Mouse (Mus musculus): Measurements from ENCODE around the gene F7. TPM values are rescaled to one million over a fixed set of nuclear protein-coding genes. Genes with fewer than 3 reads are reported as not detected.
"Not testable (repeated sequence)": the region's sequence is repeated elsewhere in the genome, so short reads cannot be mapped to it uniquely, and the experiment has no call there.

The F7 gene
- total RNA-seq, 2 experiments from 2014 or later = 0.49 TPM; not detected in 1

- no peak overlapping the region for H3K4me3 ChIP-seq
- peak; percentile 36 to 63 for DNase-seq (ENCODE audit: extremely low spot score in 1 of 2, low spot score in 2 of 2)
- TF ChIP-seq CTCF (IDR thresholded peaks at IDR 0.05) = no peak
- H3K27ac ChIP-seq = no peak overlapping the region
- intact Hi-C loops (cut with DNase I) = loop anchor here (1.0 kb wide), 1 partner anchor 77 kb away; the partner anchor contains the start of genes Cul4a and Pcid2
Observed at GRCm38 (mm10) chr8:13028482-13028881, 2.6 kb downstream of the F7 start.

- Histone ChIP-seq H3K4me3 (no peak overlapping the region), H3K27ac (no peak overlapping the region)
- intact Hi-C loops (cut with DNase I) = no loop called here
- no peak for TF ChIP-seq CTCF (IDR thresholded peaks at IDR 0.05)
- peak in 1 of 2 experiments; percentile 35 for DNase-seq (ENCODE audit: extremely low spot score in 1 of 2, low spot score in 2 of 2)
Observed at GRCm38 (mm10) chr8:13036346-13036812, 10.5 kb downstream of the F7 start.

GRCm38 (mm10) chr8:13037015-13037414, 11.2 kb downstream of the F7 start, which contains the start of gene F10:
Gene F10 (plus strand): TSS chr8:13037308.
- Histone ChIP-seq H3K27ac (no peak within 1 kb of the TSS), H3K4me3 (no peak within 1 kb of the TSS)
- TF ChIP-seq CTCF (IDR thresholded peaks at IDR 0.05) = no peak
- intact Hi-C loops (cut with DNase I) = no loop called here
- DNase-seq (ENCODE audit: extremely low spot score in 1 of 2, low spot score in 2 of 2) = no peak

GRCm38 (mm10) chr8:13037569-13037968, 11.7 kb downstream of the F7 start:
- intact Hi-C loops (cut with DNase I) = no loop called here
- Histone ChIP-seq H3K27ac (no peak overlapping the region), H3K4me3 (no peak overlapping the region)
- DNase-seq (ENCODE audit: extremely low spot score in 1 of 2, low spot score in 2 of 2) = no peak
- TF ChIP-seq CTCF (IDR thresholded peaks at IDR 0.05) = no peak

GRCm38 (mm10) chr8:13039054-13039453, 13.2 kb downstream of the F7 start:
- DNase-seq (ENCODE audit: extremely low spot score in 1 of 2, low spot score in 2 of 2) = no peak
- TF ChIP-seq CTCF (IDR thresholded peaks at IDR 0.05) = no peak
- no peak overlapping the region for H3K27ac ChIP-seq
- H3K4me3 ChIP-seq = no peak overlapping the region
- intact Hi-C loops (cut with DNase I) = no loop called here

GRCm38 (mm10) chr8:13041459-13041858, 15.6 kb downstream of the F7 start:
- intact Hi-C loops (cut with DNase I) = no loop called here
- no peak for TF ChIP-seq CTCF (IDR thresholded peaks at IDR 0.05)
- no peak for DNase-seq (ENCODE audit: extremely low spot score in 1 of 2, low spot score in 2 of 2)

DNA sequence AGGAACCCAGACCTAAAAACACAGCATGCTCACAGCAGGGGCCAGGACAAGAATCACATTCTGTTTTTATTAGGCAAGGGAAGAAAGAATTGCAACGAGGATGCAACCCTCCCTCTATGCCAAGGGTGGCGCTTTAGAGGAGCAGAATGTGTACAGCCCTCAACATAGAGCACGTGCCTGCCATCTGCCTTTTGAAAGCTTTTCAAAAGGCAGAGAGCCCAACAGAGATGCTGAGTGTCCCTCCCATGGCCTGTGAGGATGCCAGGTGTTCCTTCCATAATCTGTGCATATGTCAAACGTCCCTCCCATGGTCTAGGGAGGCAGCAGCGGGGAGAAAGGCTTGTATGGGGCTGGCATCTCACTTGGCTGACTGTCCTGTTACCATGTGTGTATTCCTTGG, 21.8 kb downstream of the F7 start:
- no peak for TF ChIP-seq CTCF (IDR thresholded peaks at IDR 0.05)
- Histone ChIP-seq H3K4me3 (no peak overlapping the region), H3K27ac (no peak overlapping the region)
- intact Hi-C loops (cut with DNase I) = no loop called here
- no peak for DNase-seq (ENCODE audit: extremely low spot score in 1 of 2, low spot score in 2 of 2)

More at GRCm38 (mm10) chr8:13041459-13041858, 15.6 kb downstream of the F7 start:
- Histone ChIP-seq H3K4me3 (no peak overlapping the region), H3K27ac (no peak overlapping the region)

GRCm38 (mm10) chr8:13050550-13050949, 24.7 kb downstream of the F7 start:
- DNase-seq (ENCODE audit: extremely low spot score in 1 of 2, low spot score in 2 of 2) = no peak
- Histone ChIP-seq H3K27ac (no peak overlapping the region), H3K4me3 (no peak overlapping the region)
- intact Hi-C loops (cut with DNase I) = no loop called here
- TF ChIP-seq CTCF (IDR thresholded peaks at IDR 0.05) = no peak

- DNase-seq (ENCODE audit: extremely low spot score in 1 of 2, low spot score in 2 of 2) = no peak
- intact Hi-C loops (cut with DNase I) = no loop called here
- no peak for TF ChIP-seq CTCF (IDR thresholded peaks at IDR 0.05)
- H3K27ac ChIP-seq = no peak overlapping the region
- no peak overlapping the region for H3K4me3 ChIP-seq
Observed at GRCm38 (mm10) chr8:13057351-13057750, 31.5 kb downstream of the F7 start.

DNA sequence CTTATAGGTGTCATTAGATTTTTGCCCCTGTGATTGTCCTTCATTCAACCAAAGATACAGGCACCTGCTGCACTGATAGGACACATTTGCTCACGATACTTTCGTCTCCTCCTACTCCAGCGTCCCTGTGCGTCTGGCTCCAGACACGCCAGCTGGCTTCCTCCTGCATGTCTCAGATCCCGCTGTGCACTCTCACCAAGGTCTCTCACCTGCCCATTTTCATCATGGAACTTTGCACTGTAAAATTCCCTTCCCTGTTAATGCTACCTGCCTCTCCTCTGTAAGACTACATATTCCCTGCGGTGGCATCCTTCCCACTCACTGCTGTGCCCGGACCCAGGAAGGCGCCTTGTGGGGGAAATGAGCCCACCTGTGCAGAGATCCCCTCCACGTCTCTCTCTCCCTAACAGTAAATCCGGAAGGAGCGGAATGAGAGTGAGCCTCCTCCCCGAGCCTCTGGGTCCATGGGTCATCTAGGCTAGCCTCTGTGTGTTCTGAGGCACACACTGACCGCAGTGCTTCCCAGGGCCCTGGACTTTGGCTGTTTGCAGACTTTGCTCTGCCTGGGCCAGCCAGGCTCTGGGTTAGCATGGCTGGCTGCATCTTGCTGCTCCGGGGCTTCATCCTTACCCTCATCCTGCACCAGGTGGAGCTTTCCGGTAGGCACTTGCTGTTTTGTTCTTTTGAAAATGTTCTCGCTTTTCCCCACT, 34.8 kb downstream of the F7 start, which contains the start of gene Proz:
TSS of gene Proz (plus strand) at position 474 of the 710 bp plus-strand sequence.
- intact Hi-C loops (cut with DNase I) = no loop called here
- DNase-seq (ENCODE audit: extremely low spot score in 1 of 2, low spot score in 2 of 2) = no peak
- no peak within 1 kb of the TSS for H3K4me3 ChIP-seq
- no peak for TF ChIP-seq CTCF (IDR thresholded peaks at IDR 0.05)
- H3K27ac ChIP-seq = no peak within 1 kb of the TSS

DNA sequence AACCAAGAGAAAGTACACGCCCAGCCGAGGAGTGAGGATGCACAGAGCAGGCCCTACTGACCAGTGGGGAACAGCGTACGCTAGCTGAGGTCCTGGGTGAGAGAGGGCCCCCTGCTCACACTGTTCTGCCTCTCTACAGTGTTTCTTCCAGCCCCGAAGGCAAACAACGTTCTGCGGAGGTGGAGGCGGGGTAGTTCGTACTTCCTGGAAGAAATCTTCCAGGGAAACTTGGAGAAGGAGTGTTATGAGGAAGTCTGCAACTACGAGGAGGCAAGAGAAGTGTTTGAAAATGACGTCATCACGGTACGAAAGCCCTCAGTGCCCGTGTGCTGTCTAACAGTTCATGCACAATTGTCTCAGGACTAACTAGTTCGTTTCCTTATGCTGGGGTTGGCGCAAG, 37.3 kb downstream of the F7 start:
- intact Hi-C loops (cut with DNase I) = no loop called here
- Histone ChIP-seq H3K27ac (no peak overlapping the region), H3K4me3 (no peak overlapping the region)
- DNase-seq (ENCODE audit: extremely low spot score in 1 of 2, low spot score in 2 of 2) = no peak
- TF ChIP-seq CTCF (IDR thresholded peaks at IDR 0.05) = no peak

- intact Hi-C loops (cut with DNase I) = no loop called here
- DNase-seq (ENCODE audit: extremely low spot score in 1 of 2, low spot score in 2 of 2) = no peak
- no peak for TF ChIP-seq CTCF (IDR thresholded peaks at IDR 0.05)
- Histone ChIP-seq H3K4me3 (no peak overlapping the region), H3K27ac (no peak overlapping the region)
Observed at GRCm38 (mm10) chr8:13073255-13073654, 47.4 kb downstream of the F7 start.

DNA sequence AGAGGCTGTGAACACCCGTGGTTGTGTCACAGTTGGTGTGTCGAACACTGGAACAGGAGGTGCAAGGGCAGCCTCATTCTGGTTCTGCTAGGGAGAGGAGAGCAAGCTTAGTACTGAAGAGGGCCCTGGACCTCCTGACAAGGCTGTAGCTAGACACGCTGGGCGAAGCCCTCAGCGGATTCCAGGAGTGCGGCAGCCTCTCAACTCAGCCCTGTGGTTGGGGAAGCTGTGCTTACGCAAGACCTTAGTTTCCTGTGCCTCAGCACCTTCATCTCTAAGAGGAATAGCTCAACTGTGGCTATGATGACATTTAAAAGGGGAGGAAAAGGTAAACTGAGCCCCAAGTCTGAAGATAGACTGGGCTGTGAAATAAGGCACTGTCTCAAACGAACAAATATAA, 49.2 kb downstream of the F7 start:
- no peak overlapping the region for H3K27ac ChIP-seq
- H3K4me3 ChIP-seq = no peak overlapping the region
- no peak for TF ChIP-seq CTCF (IDR thresholded peaks at IDR 0.05)
- intact Hi-C loops (cut with DNase I) = no loop called here
- no peak for DNase-seq (ENCODE audit: extremely low spot score in 1 of 2, low spot score in 2 of 2)

GRCm38 (mm10) chr8:13075579-13075978, 49.7 kb downstream of the F7 start:
- H3K4me3 ChIP-seq; intact Hi-C loops (cut with DNase I); H3K27ac ChIP-seq; DNase-seq (ENCODE audit: extremely low spot score in 1 of 2, low spot score in 2 of 2): not testable (repeated sequence)

Data from left cerebral cortex, adult 2 months (tissue).